Comparison of ENCODE assay signal across 12 mouse cellular contexts in the genomic region with DNA sequence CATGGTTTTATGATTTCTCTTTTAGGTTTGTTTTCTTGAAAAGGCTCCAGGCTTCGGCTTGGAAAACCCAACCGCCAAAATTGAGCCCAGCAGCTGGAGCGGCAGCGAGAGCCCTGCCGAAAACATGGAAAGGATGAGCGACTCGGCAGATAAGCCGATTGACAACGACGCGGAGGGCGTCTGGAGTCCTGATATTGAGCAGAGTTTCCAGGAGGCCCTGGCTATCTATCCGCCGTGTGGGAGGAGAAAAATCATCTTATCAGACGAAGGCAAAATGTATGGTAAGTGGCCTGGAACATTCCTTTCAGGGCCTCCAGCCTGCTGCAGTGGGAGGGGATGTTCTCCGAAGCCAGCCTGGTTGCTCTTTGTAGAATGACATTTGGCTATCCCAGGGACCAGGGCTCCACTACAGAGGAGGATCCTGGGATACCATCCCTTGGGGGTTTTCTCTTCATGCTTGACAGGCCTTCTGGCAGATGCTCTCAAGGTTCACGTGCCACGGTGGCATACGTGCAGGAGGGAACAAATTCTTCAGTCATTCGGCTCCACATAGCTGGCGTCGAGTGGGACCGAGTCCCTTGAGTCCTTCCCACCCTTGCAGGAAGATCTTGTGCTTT.
A peak's percentile ranks its signal among the peaks of the same experiment; 100 is the strongest.
DNase-seq lines count a peak whose midpoint lies in the region; ATAC-seq lines count a peak whose summit lies in the region.
"Had no signal": no experiment of that assay in that cellular context is flagged by ENCODE, and none has a peak within 500 bp of the region (broad histone marks: within the 10 kb centered on the region; RNA-seq: fewer than 3 reads in every experiment).

No protein-coding gene starts in this region.

- no peak overlapping the region for H3K4me3 ChIP-seq in kidney, embryonic 15.5 days (replicated peaks)
- H3K4me3 ChIP-seq: limb, embryonic 12.5 days had no signal

- 75% methylated on average over 23 of the region's 23 CpGs for WGBS in kidney, embryonic 15.5 days

- no peak overlapping the region for H3K9ac ChIP-seq in kidney, embryonic 15.5 days
- H3K9ac ChIP-seq: limb, embryonic 12.5 days had no signal

- H3K36me3 ChIP-seq in kidney, embryonic 15.5 days, result peaks cover 9% of the 10 kb centered on the region; the same call in 1 of the 2 replicates

- no peak for ATAC-seq in kidney, embryonic 15.5 days (replicated peaks; ENCODE audit: low FRiP score)
- ATAC-seq: CD4-positive, CD25-positive, alpha-beta regulatory T cell, adult 4 months; intestine, embryonic 16.5 days had no signal

- H3K27ac ChIP-seq in kidney, embryonic 15.5 days, result peak overlapping the region; percentile 29; the same call in 1 of the 2 replicates

- peak; percentile 93 for DNase-seq in heart, adult 11 months
- DNase-seq in heart, adult 8-10 months (ENCODE audit: low spot score), result no peak
- DNase-seq in kidney, adult 9 months, result no peak
- peak; percentile 23 for DNase-seq in testis, postnatal 14 days (ENCODE audit: low spot score)
- no peak for DNase-seq in testis, postnatal 10 days (ENCODE audit: low spot score)
- DNase-seq in layer of hippocampus, postnatal 25 days (ENCODE audit: extremely low spot score in 1 of 2, low spot score in 1 of 2), result no peak
- DNase-seq: lung, postnatal 36 days; right cerebral cortex, postnatal 25 days had no signal

- H3K4me2 ChIP-seq in kidney, embryonic 15.5 days, result no peak overlapping the region
- H3K4me2 ChIP-seq: limb, embryonic 12.5 days had no signal

- H3K27me3 ChIP-seq in kidney, embryonic 15.5 days, result no peaks in the 10 kb centered on the region
- H3K27me3 ChIP-seq: limb, embryonic 12.5 days had no signal

- H3K4me1 ChIP-seq in kidney, embryonic 15.5 days, result peaks cover 91% of the 10 kb centered on the region

- no peaks in the 10 kb centered on the region for H3K9me3 ChIP-seq in kidney, embryonic 15.5 days (replicated peaks)
- H3K9me3 ChIP-seq: limb, embryonic 12.5 days had no signal

Comparison
In these comparisons a context has a peak if more than half of its experiments do, and no peak if none do; other contexts are left out.
1. DNase-seq: peak in heart, adult 11 months (single experiment) and testis, postnatal 14 days (single experiment); none in heart, adult 8-10 months (single experiment), kidney, adult 9 months (single experiment), testis, postnatal 10 days (single experiment) and layer of hippocampus, postnatal 25 days (0 of 2).